Mouse (Mus musculus) gonadal fat pad, adult 2 months (tissue): Measurements from ENCODE around the gene Gm8797. TPM values are rescaled to one million over a fixed set of nuclear protein-coding genes. Genes with fewer than 3 reads are reported as not detected.
"Not testable (repeated sequence)": the region's sequence is repeated elsewhere in the genome, so short reads cannot be mapped to it uniquely, and the experiment has no call there.

ENCODE experiments used
- DNase-seq: peaks from one replicate; pipeline ENCODE4 v3.0.0-alpha.2; 2012; ENCODE audit warnings: low read depth
- polyA plus RNA-seq: library from polyadenylated mRNA; depleted of rRNA; stranded (reverse); fragments of >200 nt; gene quantifications from 2 replicates; pipeline ENCODE4 v1.2.3, GENCODE M21; 2012; rRNA removed

Gene Gm8797
- 3.0 and 3.7 TPM in 2 replicates for polyA plus RNA-seq

DNA sequence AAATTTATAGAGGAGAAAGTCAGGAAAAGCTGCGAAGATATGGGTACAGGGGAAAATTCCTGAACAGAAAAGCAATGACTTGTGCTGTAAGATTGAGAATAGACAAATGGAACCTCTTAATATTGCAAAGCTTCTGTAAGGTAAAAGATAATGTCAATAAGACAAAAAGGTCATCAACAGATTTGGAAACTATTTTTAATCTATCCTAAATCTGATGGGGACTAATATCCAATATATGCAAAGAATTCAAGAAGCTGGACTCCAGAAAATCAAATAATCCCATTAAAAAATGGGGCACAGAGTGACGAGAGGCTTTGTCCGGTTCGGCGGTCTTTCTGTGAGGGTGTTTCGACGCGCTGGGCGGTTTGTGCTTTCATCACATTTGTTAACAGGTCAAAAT lies at the start of gene Gm8797:
Gm8797 (plus strand) TSS at position 301 of the 400 bp plus-strand sequence.
- not testable (repeated sequence) for DNase-seq

DNA sequence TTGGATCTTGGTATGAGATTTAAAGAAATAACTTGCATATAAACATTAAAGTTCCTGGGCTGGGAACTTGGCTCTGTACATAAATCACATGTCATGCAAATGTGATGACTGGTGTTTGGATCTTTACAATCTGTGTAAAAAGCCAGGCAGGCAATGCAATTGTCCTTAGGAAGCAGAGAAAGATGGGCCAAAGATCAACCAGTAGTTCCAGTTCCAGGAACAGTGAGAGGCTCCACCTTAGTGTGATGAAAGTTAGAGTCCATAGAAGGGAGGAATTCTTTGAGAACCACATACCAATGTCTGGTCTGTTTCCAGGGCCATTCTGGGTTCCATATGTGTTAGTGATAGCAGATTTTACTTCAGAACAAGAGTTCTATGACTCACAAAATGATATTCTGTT lies 36.1 kb upstream of the Gm8797 start:
- DNase-seq = no peak

DNA sequence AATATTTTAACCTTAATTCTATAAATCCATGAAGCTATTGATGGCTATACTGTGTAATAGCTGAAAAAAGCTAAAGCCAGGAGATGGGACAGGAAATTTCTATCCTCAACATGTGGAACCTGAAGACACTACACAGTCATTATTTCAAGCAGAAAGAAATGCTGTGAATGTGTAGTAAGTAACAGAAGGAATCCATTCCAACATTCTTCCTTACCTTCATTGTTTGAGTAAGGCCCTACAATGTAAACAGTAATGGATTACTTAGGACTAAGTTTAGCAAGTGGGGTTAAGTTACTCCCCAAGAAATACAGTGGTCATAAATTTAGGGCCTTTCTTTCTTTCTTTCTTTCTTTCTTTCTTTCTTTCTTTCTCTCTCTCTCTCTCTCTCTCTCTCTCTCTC lies 17.7 kb upstream of the Gm8797 start:
- no peak for DNase-seq

GRCm38 (mm10) chr3:5754763-5755478 lies 4.3 kb downstream of the Gm8797 start:
- no peak for DNase-seq

- no peak for DNase-seq
Measured at GRCm38 (mm10) chr3:5766256-5766655, 15.7 kb downstream of the Gm8797 start.

- DNase-seq = no peak
Measured at GRCm38 (mm10) chr3:5776894-5777293, 26.3 kb downstream of the Gm8797 start.
